ENCODE assay signal across 9 mouse cellular contexts in the genomic region with DNA sequence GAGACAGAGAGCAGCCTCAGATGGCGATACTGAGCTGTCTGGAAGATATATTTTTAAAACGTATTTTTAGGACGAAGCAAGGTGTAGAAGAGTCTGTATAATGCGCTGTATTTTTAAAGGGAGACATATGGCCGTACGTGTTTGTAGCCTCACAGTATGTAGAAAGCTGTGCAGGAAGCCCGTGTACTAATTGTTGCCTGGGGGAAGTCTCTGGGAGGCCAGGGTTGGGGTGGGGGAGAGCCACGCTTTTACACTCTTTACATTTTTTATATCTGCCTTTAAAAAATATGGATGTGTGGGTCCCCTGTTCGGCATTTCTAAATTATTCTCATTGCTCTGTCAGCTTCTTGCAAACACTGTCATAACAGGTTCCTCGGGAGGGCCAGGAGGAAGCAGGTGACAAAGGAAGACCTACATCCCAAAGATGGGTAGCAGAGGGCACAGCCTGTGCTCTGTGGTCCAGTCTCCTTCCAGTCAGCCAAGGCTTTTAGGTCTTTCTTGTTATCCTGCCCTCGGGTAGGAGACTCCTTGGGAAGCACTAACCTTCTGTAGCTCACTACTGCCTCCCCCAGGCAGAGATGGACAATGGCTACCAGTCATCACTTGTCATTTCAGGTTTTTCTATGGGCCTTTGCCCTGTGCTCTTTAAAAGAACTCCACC.
DNase-seq lines count a peak whose midpoint lies in the region; ATAC-seq and TF ChIP-seq lines count a peak whose summit lies in the region.
"Had no signal": no experiment of that assay in that cellular context is flagged by ENCODE, and none has a peak within 500 bp of the region (broad histone marks: within the 10 kb centered on the region; RNA-seq: fewer than 3 reads in every experiment).

No protein-coding gene starts in this region.

- no peak overlapping the region for H3K9ac ChIP-seq in forebrain, embryonic 11.5 days (ENCODE audit: low read length)
- no peak overlapping the region for H3K9ac ChIP-seq in forebrain, embryonic 13.5 days
- no peak overlapping the region for H3K9ac ChIP-seq in embryonic facial prominence, embryonic 14.5 days (ENCODE audit: low read depth, low read length)
- no peak overlapping the region for H3K9ac ChIP-seq in limb, embryonic 11.5 days (ENCODE audit: low read length)
- H3K9ac ChIP-seq: midbrain, embryonic 12.5 days had no signal

- TF ChIP-seq CTCF in lung, adult 2 months (IDR thresholded peaks at IDR 0.05; ENCODE audit: insufficient read depth, low read length), result peak; percentile 49

- no peak for TF ChIP-seq POLR2A in lung, adult 2 months (IDR thresholded peaks at IDR 0.05; ENCODE audit: borderline replicate concordance, extremely low read depth, low read depth, low read length)

- no peaks in the 10 kb centered on the region for H3K9me3 ChIP-seq in forebrain, embryonic 11.5 days (ENCODE audit: control insufficient read depth, low read length)
- H3K9me3 ChIP-seq in forebrain, embryonic 13.5 days (replicated peaks), result 0 out of 2 replicates have a peak, but pooled peaks cover 6% of the 10 kb centered on the region
- peaks cover 15% of the 10 kb centered on the region for H3K9me3 ChIP-seq in embryonic facial prominence, embryonic 14.5 days (ENCODE audit: control insufficient read depth, low read length)
- H3K9me3 ChIP-seq in limb, embryonic 11.5 days (ENCODE audit: control insufficient read depth, low read length), result 0 out of 2 replicates have a peak, but pooled peaks cover 4% of the 10 kb centered on the region
- H3K9me3 ChIP-seq: midbrain, embryonic 12.5 days had no signal

- no peaks in the 10 kb centered on the region for H3K4me1 ChIP-seq in forebrain, embryonic 11.5 days (replicated peaks; ENCODE audit: control insufficient read depth, insufficient read depth, low read length)
- no peaks in the 10 kb centered on the region for H3K4me1 ChIP-seq in forebrain, embryonic 13.5 days
- no peaks in the 10 kb centered on the region for H3K4me1 ChIP-seq in lung, adult 2 months (ENCODE audit: control insufficient read depth, insufficient read depth, low read length)
- H3K4me1 ChIP-seq in embryonic facial prominence, embryonic 14.5 days (ENCODE audit: control insufficient read depth, insufficient read depth, low read length), result peaks cover 21% of the 10 kb centered on the region
- peaks cover 9% of the 10 kb centered on the region; the same call in 1 of the 2 replicates for H3K4me1 ChIP-seq in limb, embryonic 11.5 days (ENCODE audit: control insufficient read depth, insufficient read depth, low read length)
- H3K4me1 ChIP-seq: midbrain, embryonic 12.5 days had no signal

- H3K4me3 ChIP-seq in forebrain, embryonic 11.5 days (ENCODE audit: low read depth, low read length), result no peak overlapping the region
- no peak overlapping the region for H3K4me3 ChIP-seq in forebrain, embryonic 13.5 days
- no peak overlapping the region for H3K4me3 ChIP-seq in lung, adult 2 months (replicated peaks; ENCODE audit: extremely low read depth, low read depth, low read length)
- H3K4me3 ChIP-seq in embryonic facial prominence, embryonic 14.5 days (ENCODE audit: low read depth, low read length), result no peak overlapping the region
- no peak overlapping the region for H3K4me3 ChIP-seq in limb, embryonic 11.5 days (ENCODE audit: low read depth, low read length)
- H3K4me3 ChIP-seq: midbrain, embryonic 12.5 days had no signal

- no peak overlapping the region for H3K4me2 ChIP-seq in forebrain, embryonic 11.5 days (ENCODE audit: low read depth, low read length, severe bottlenecking)
- H3K4me2 ChIP-seq in forebrain, embryonic 13.5 days, result no peak overlapping the region
- H3K4me2 ChIP-seq in embryonic facial prominence, embryonic 14.5 days (ENCODE audit: low read depth, low read length), result no peak overlapping the region
- H3K4me2 ChIP-seq in limb, embryonic 11.5 days (ENCODE audit: low read depth, severe bottlenecking), result no peak overlapping the region
- H3K4me2 ChIP-seq: midbrain, embryonic 12.5 days had no signal

- no peak overlapping the region for H3K27ac ChIP-seq in forebrain, embryonic 11.5 days (ENCODE audit: low read depth, low read length)
- no peak overlapping the region for H3K27ac ChIP-seq in forebrain, embryonic 13.5 days
- no peak overlapping the region for H3K27ac ChIP-seq in embryonic facial prominence, embryonic 14.5 days (replicated peaks; ENCODE audit: low read depth, low read length)
- no peak overlapping the region for H3K27ac ChIP-seq in limb, embryonic 11.5 days (replicated peaks; ENCODE audit: low read depth, low read length)
- H3K27ac ChIP-seq: midbrain, embryonic 12.5 days had no signal

- no peaks in the 10 kb centered on the region; the same call in 1 of the 2 replicates for H3K27me3 ChIP-seq in forebrain, embryonic 11.5 days (ENCODE audit: control insufficient read depth, insufficient read depth, low read length)
- 0 out of 2 replicates have a peak, but pooled peaks cover 3% of the 10 kb centered on the region for H3K27me3 ChIP-seq in forebrain, embryonic 13.5 days
- no peaks in the 10 kb centered on the region for H3K27me3 ChIP-seq in embryonic facial prominence, embryonic 14.5 days (replicated peaks; ENCODE audit: control insufficient read depth, insufficient read depth, low read length)
- H3K27me3 ChIP-seq in limb, embryonic 11.5 days (ENCODE audit: control insufficient read depth, insufficient read depth, low read length), result no peaks in the 10 kb centered on the region

- ATAC-seq in forebrain, embryonic 11.5 days (replicated peaks; ENCODE audit: low FRiP score), result 0 out of 2 replicates have a peak, but pooled peaks have one; percentile 35
- no peak for ATAC-seq in forebrain, embryonic 13.5 days
- ATAC-seq in embryonic facial prominence, embryonic 14.5 days (ENCODE audit: low read depth), result no peak
- ATAC-seq in limb, embryonic 11.5 days (ENCODE audit: insufficient number of reproducible peaks, low FRiP score, low TSS enrichment, low read depth), result no peak

- 80% methylated on average over 11 of the region's 11 CpGs for WGBS in forebrain, embryonic 11.5 days
- 75% methylated on average over 11 of the region's 11 CpGs for WGBS in forebrain, embryonic 13.5 days
- 80% methylated on average over 11 of the region's 11 CpGs for WGBS in lung, adult 2 months
- WGBS in embryonic facial prominence, embryonic 14.5 days, result 52% methylated on average over 11 of the region's 11 CpGs
- 43% methylated on average over 11 of the region's 11 CpGs for WGBS in limb, embryonic 11.5 days

- DNase-seq in forebrain, embryonic 11.5 days (ENCODE audit: low spot score), result peak; percentile 65
- no peak for DNase-seq in lung, adult 2 months
- DNase-seq in lung, adult 18-20 months, result no peak
- DNase-seq in embryonic facial prominence, embryonic 14.5 days (ENCODE audit: low spot score), result peak; percentile 86
- DNase-seq in limb, embryonic 11.5 days (ENCODE audit: low spot score), result peak; percentile 79
- DNase-seq in right cerebral cortex, adult 2 months (ENCODE audit: low spot score in 2 of 2), result peak; percentile 56 to 65
- DNase-seq in ovary, postnatal 10 days (ENCODE audit: low spot score), result no peak

- H3K36me3 ChIP-seq in forebrain, embryonic 11.5 days (ENCODE audit: control insufficient read depth, insufficient read depth, low read length), result no peaks in the 10 kb centered on the region
- no peaks in the 10 kb centered on the region for H3K36me3 ChIP-seq in forebrain, embryonic 13.5 days (ENCODE audit: poor library complexity, severe bottlenecking)
- H3K36me3 ChIP-seq in embryonic facial prominence, embryonic 14.5 days (ENCODE audit: control insufficient read depth, insufficient read depth, low read length), result no peaks in the 10 kb centered on the region
- H3K36me3 ChIP-seq in limb, embryonic 11.5 days (ENCODE audit: control insufficient read depth, insufficient read depth, low read length), result no peaks in the 10 kb centered on the region
- H3K36me3 ChIP-seq: midbrain, embryonic 12.5 days had no signal

Comparison
In these comparisons a context has a peak if more than half of its experiments do, and no peak if none do; other contexts are left out.
1. DNase-seq: peak in forebrain, embryonic 11.5 days (single experiment), embryonic facial prominence, embryonic 14.5 days (single experiment), limb, embryonic 11.5 days (single experiment) and right cerebral cortex, adult 2 months (2 of 2); none in lung, adult 2 months (single experiment), lung, adult 18-20 months (0 of 2) and ovary, postnatal 10 days (single experiment).